Mouse (Mus musculus) lung, adult 18-20 months (tissue): Measurements from ENCODE around the gene Fam193b.
"Not testable (repeated sequence)": the region's sequence is repeated elsewhere in the genome, so short reads cannot be mapped to it uniquely, and the experiment has no call there.

ENCODE experiments used
- DNase-seq, 2 experiments: peaks; one replicate each; pipeline ENCODE4 v3.0.0; 2022; ENCODE audit warnings: mixed read lengths in 2 of 2

Gene Fam193b

GRCm38 (mm10) chr13:55570286-55570973 is 490 bp downstream of the Fam193b start:
- DNase-seq: peak in 1 of 2 experiments; percentile 22

GRCm38 (mm10) chr13:55569726-55570285 is 1.1 kb downstream of the Fam193b start:
- DNase-seq: no peak

GRCm38 (mm10) chr13:55568524-55568923 is 2.4 kb downstream of the Fam193b start:
- not testable (repeated sequence) for DNase-seq

GRCm38 (mm10) chr13:55567949-55568348 is 3.0 kb downstream of the Fam193b start:
- DNase-seq: no peak

DNA sequence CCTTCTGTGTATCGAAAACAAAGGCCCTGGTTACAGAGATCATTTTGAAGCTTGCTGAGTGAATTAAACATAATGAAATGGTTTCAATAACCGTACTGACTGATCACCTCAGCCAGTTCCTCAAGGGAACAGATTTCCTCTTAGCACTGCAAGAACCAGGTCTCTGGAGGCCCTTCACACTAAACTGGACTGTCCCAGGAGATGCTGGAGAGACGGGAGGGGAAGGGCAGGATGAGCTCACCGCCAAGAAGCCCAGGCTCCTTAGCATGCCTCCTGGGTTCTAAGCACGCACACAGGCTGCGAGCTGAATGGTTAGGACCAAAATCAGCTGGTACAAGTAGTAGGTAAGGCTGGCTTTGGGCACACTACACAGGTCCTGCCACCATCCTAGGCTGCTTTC is 3.9 kb downstream of the Fam193b start:
- no peak for DNase-seq

GRCm38 (mm10) chr13:55563266-55563879 is 7.5 kb downstream of the Fam193b start:
- DNase-seq: no peak

GRCm38 (mm10) chr13:55557499-55557898 is 13.4 kb downstream of the Fam193b start:
- peak in 1 of 2 experiments; percentile 43 for DNase-seq

DNA sequence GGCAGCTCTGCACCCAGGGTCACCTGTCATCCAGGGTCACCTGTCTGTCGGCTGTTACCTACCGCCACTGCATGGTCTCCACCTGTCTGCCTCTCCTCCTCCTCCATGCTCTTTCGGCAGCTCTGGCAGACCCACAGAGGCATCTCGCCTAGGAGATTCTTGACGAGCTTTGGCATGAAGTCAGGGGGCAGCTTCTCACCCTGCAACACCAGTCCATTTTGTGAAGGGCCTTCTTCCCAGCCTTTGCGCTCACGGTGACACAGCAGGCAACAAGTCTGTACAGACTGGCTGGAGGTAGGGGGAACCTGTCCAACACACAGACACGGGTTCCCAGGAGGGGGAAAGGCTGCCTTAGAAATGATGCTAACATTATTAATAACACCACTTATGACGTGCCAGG is 15.0 kb downstream of the Fam193b start:
- DNase-seq: no peak

GRCm38 (mm10) chr13:55549061-55549460 is 21.9 kb downstream of the Fam193b start:
- no peak for DNase-seq

DNA sequence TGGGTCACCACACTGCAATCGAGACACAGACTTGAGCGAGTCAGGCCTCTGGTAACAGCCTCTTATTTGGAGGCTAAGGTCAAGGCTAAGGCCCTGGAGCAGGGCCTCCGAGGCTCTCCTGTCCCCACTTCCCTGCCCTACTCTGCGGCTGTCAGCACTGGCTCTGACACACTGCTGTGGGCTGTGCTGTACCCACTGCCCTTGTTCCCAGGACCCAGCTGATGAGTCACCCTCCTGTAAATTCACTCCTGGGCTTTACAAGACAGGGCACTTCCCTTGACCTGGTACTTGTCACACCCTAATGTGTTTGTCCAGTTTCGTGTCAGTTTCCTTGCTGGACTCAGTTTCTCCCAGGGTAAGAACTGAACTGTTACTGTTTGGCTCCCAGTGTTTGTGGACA is 22.5 kb downstream of the Fam193b start:
- DNase-seq: no peak

- DNase-seq: no peak
Observed at GRCm38 (mm10) chr13:55547916-55548315, 23.0 kb downstream of the Fam193b start.

GRCm38 (mm10) chr13:55544792-55545191 is 26.1 kb downstream of the Fam193b start:
- no peak for DNase-seq

DNA sequence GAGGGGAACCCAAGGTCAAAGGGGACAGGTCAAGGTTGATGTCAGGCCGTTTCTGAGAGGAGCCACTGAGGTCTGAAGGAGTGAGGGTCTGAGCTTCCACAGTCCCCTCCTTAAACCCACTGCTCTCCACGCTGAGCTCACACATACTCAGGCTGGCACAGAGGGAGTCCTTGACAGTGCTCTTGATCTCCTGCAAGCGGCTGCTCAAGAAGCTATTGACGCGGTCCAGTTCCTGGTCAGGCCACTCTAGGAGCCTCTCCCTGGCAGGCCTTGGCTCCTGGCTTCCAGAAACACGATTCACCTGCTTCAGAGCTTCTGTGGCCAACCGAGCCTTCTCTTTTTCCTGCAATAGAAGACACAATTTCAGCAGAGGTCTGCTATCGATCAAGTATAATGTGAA is 27.5 kb downstream of the Fam193b start:
- peak; percentile 72 to 73 for DNase-seq

DNA sequence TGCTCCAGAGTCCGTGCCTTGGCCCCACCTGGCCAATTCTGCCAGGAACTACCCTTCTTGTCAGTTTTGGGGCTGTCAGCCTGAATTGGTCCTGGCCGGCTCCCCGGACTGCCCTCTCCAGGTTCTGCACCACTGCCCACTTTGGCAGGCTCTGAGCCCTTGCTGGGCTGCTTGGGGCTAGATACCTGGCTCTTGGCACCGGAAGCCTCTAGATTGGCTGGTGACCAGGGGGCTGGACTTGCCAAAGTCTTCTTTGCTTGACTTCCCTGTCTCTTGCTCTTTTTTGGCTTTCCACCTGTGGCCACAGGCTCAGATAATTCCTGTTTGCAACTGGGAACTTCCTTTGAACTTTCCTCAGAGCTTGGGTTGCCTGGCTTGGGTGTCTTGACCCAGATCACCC is 28.0 kb downstream of the Fam193b start:
- DNase-seq: peak; percentile 55 to 70

DNA sequence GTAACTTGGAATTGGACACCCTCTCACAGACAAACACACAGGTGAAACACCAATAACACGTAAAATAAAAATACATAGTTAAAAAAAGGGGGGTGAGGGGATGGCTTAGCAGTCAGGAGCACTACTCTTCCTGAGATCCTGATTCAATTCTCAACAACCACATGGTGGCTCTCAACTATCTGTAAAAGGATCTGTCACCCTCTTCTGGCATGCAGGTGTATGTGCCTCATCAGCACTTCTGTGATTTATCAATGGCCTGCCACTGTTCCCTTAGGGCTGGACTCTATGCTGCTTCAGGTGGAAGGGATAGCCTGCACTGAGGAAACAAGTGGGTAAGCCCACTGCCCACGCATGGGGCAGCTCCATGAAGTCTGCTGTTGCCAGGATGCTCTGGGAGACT is 30.0 kb downstream of the Fam193b start:
- DNase-seq: no peak

GRCm38 (mm10) chr13:55536194-55537175 is 34.4 kb downstream of the Fam193b start, which contains the start of gene Ddx41:
TSS of gene Ddx41 (minus strand) at chr13:55536658.
- peak; percentile 100 for DNase-seq

DNA sequence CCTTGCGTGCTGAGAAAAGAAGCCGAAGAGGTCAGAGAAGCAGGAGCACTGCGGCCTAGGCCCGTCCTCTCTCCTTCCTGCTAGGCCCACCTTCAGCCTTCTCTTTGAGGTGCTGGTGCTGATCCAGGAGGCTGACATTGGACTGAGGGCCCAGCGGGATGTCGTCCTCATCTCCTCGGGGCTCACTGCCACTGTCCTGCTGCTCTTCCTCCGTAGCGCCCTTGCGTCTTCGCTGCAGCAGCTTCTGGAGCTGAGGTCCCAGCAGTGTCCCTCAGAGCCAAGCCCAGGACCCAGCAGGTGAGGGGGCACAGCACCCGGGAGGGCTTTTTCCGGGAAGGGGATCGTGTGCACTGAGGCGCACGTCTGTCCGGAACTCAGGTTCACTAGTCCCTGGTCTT is 35.1 kb downstream of the Fam193b start:
- no peak for DNase-seq

- no peak for DNase-seq
Observed at GRCm38 (mm10) chr13:55535191-55535590, 35.7 kb downstream of the Fam193b start.

- DNase-seq: peak in 1 of 2 experiments; percentile 40
Observed at GRCm38 (mm10) chr13:55529198-55529915, 41.6 kb downstream of the Fam193b start, which contains the start of gene Dok3. TSS of gene Dok3 (minus strand) at chr13:55529296.

DNA sequence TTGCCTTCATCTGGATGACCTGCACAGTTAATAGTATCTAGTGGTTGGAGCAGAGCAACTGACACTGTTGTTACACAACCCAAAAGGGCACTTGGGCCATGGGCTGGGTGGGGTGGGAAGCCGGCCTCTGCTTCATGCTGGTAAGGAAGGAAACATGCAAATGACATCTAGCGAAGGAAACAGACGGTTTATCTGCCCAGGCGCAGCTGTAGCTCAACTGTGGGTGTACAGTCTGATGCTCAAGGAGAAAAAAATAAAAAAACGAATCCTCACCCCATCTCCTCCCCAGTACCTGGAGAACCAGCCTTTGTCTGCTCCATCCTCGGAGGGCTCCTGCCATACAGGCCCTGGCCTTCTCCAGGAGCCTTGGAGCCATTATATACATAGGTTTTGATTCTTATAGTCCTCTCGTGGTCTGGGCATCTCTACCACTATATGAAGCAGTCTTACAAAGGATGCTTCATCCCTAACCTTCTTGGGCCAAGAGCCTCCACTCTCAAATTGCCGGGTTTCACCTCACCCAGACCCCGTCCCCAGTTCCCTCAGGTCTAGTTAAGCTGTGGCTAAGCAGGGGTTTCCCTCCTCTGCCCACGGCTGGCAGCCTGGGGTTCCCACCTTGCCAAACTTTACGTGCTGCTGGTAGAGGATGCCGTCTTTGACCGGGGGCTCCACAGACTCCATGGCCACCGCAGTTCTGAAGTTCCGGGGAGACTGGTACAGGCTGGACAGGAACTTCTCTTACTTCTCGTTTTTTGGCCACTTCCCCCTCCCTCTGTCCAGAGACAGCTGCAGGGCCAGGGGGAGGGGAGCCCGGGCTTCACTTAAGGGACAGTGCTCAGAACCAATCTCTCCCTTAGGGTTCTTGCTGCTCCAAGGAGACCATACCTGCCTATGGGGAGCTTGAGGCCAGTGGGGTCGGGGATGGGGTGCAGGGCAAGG is 42.8 kb downstream of the Fam193b start:
- peak in 1 of 2 experiments; percentile 42 for DNase-seq

- DNase-seq: no peak
Observed at GRCm38 (mm10) chr13:55527212-55527611, 43.7 kb downstream of the Fam193b start.
